Mouse (Mus musculus): ENCODE results near the gene Cpa1.

DNA sequence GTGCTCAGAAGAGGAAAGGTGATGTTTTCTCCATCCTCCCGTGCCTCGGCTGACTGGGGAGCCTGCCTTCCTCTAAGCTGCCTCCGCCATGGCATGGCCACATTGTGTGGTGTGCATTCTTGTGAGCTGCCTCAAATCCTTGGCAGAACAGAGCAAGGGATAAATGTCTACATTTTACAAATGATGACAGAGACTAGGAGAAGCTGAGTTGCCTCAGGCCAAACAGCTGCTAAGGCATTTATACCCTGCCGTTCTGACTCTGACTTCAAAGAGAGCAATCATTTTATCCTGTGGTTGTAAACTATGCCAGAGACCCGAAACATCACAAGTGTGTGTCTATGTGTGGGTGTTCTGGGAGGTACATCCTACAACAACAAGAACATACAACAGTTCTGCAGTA lies 28.6 kb downstream of the Cpa1 start:
- TF ChIP-seq CTCF (conservative IDR thresholded peaks at IDR 0.05; ENCODE audit: low read length): no peak
- TF ChIP-seq NANOG (IDR thresholded peaks at IDR 0.05; ENCODE audit: borderline replicate concordance, low read length): no peak

Measured in E14TG2a.4 (cell line).